Mouse (Mus musculus) megakaryocyte progenitor cell, adult 5-6 weeks (primary cell): ENCODE measurements around the gene 2310039H08Rik. TPM values are rescaled to one million over a fixed set of nuclear protein-coding genes. Genes with fewer than 3 reads are reported as not detected.

Experiments
- ATAC-seq: replicated peaks from 2 replicates; pipeline ENCODE4 v1.8.0; 2016; ENCODE audit warnings: mild to moderate bottlenecking, moderate TSS enrichment, inconsistent platforms; ENCODE audit not compliant: poor library complexity
- total RNA-seq, 2 experiments: library from RNA; stranded (forward) in 1 of 2; stranded (reverse) in 1 of 2; fragments of 157-497, 149-512 nt in 1 of 2; fragments of 200-1000 nt in 1 of 2; gene quantifications; 2 replicates each; pipeline versions ENCODE4 v1.2.3 to v1.2.4; 2015 to 2017

The 2310039H08Rik gene
- total RNA-seq (2015) (27.3 and 28.5 TPM in 2 replicates), total RNA-seq (2017) (10.0 and 16.5 TPM in 2 replicates)

GRCm38 (mm10) chr17:46772404-46773277, at the start of gene 2310039H08Rik:
Gene 2310039H08Rik, plus strand, starts transcription at chr17:46772635.
- peak; percentile 78 for ATAC-seq

- ATAC-seq = no peak
These were observed 47.9 kb upstream of the 2310039H08Rik start for GRCm38 (mm10) chr17:46724477-46725084.

- peak; percentile 81 for ATAC-seq
These were observed 47.2 kb upstream of the 2310039H08Rik start for GRCm38 (mm10) chr17:46725273-46725672.

GRCm38 (mm10) chr17:46725731-46726645, 46.4 kb upstream of the 2310039H08Rik start:
- ATAC-seq = no peak

- ATAC-seq = no peak
These were observed 45.2 kb upstream of the 2310039H08Rik start for GRCm38 (mm10) chr17:46727271-46727670.

GRCm38 (mm10) chr17:46728021-46728420, 44.4 kb upstream of the 2310039H08Rik start:
- ATAC-seq = no peak

- no peak for ATAC-seq
These were observed 43.9 kb upstream of the 2310039H08Rik start for GRCm38 (mm10) chr17:46728496-46728895.

GRCm38 (mm10) chr17:46728904-46729318, 43.5 kb upstream of the 2310039H08Rik start, which contains the start of gene Gnmt:
Gene Gnmt, minus strand, starts transcription at chr17:46729168.
- ATAC-seq = peak; percentile 5; the same call in 1 of the 2 replicates

- no peak for ATAC-seq
These were observed 38.4 kb upstream of the 2310039H08Rik start for GRCm38 (mm10) chr17:46734055-46734454.

GRCm38 (mm10) chr17:46735287-46735686, 37.1 kb upstream of the 2310039H08Rik start:
- ATAC-seq = no peak

- ATAC-seq = peak; percentile 90
These were observed 36.3 kb upstream of the 2310039H08Rik start for GRCm38 (mm10) chr17:46736160-46736559.

GRCm38 (mm10) chr17:46741305-46741704, 31.1 kb upstream of the 2310039H08Rik start:
- ATAC-seq = no peak

- no peak for ATAC-seq
These were observed 29.4 kb upstream of the 2310039H08Rik start for GRCm38 (mm10) chr17:46742986-46743385.

GRCm38 (mm10) chr17:46745506-46745905, 26.9 kb upstream of the 2310039H08Rik start:
- ATAC-seq = no peak

GRCm38 (mm10) chr17:46747234-46747633, 25.2 kb upstream of the 2310039H08Rik start:
- ATAC-seq = no peak

- ATAC-seq = no peak
These were observed 24.6 kb upstream of the 2310039H08Rik start for GRCm38 (mm10) chr17:46747806-46748205.

- ATAC-seq = no peak
These were observed 23.2 kb upstream of the 2310039H08Rik start for GRCm38 (mm10) chr17:46749282-46749681.

- no peak for ATAC-seq
These were observed 21.9 kb upstream of the 2310039H08Rik start for GRCm38 (mm10) chr17:46750580-46750979.

GRCm38 (mm10) chr17:46751056-46751793, 21.2 kb upstream of the 2310039H08Rik start:
- peak; percentile 59 for ATAC-seq
